Mouse (Mus musculus): ENCODE data around the gene Cplx3. TPM values are rescaled to one million over a fixed set of nuclear protein-coding genes. Genes with fewer than 3 reads are reported as not detected.

The Cplx3 gene
- polyA plus RNA-seq (2015; fragmentation: Nextera tagmentation; extraction: Ambion mirVana): 0.59 and 0.94 TPM in 2 replicates

GRCm38 (mm10) chr9:57606139-57606851 is at the start of gene Cplx3:
Cplx3 (minus strand) TSS chr9:57606281.

GRCm38 (mm10) chr9:57653283-57653682 is 47.2 kb upstream of the Cplx3 start, which contains the start of gene Csk:
Csk (minus strand) TSS chr9:57653631.

GRCm38 (mm10) chr9:57620674-57621073 is 14.6 kb upstream of the Cplx3 start, which contains the start of gene Lman1l:
Lman1l (minus strand) TSS chr9:57620774.

GRCm38 (mm10) chr9:57589224-57590126 is 16.6 kb downstream of the Cplx3 start, which contains the start of gene Ulk3:
Ulk3 (plus strand) TSS chr9:57589452.

GRCm38 (mm10) chr9:57560861-57561710 is 45.0 kb downstream of the Cplx3 start, which contains the start of gene Scamp2:
Scamp2 (plus strand) TSS chr9:57560943.

GRCm38 (mm10) chr9:57552139-57552887 is 53.8 kb downstream of the Cplx3 start, which contains the start of gene Mpi:
Mpi (minus strand) TSS chr9:57552763.

Other genes with a start within 250 kb of the Cplx3 start
- gene Ppcdc, start 166.2 kb downstream of the Cplx3 start, polyA plus RNA-seq (2015; fragmentation: Nextera tagmentation; extraction: Ambion mirVana): 15.5 and 18.3 TPM in 2 replicates
- 100 and 108 TPM in 2 replicates for gene Scamp5, start 138.2 kb downstream of the Cplx3 start, polyA plus RNA-seq (2015; fragmentation: Nextera tagmentation; extraction: Ambion mirVana)
- 22.8 and 26.6 TPM in 2 replicates for gene Rpp25, start 102.3 kb downstream of the Cplx3 start, polyA plus RNA-seq (2015; fragmentation: Nextera tagmentation; extraction: Ambion mirVana)
- 1,289 and 1,490 TPM in 2 replicates for gene Cox5a, start 85.0 kb downstream of the Cplx3 start, polyA plus RNA-seq (2015; fragmentation: Nextera tagmentation; extraction: Ambion mirVana)
- 24.1 and 24.6 TPM in 2 replicates for gene Fam219b, start 68.8 kb downstream of the Cplx3 start, polyA plus RNA-seq (2015; fragmentation: Nextera tagmentation; extraction: Ambion mirVana)
- gene Mpi, start 53.5 kb downstream of the Cplx3 start, polyA plus RNA-seq (2015; fragmentation: Nextera tagmentation; extraction: Ambion mirVana): 71.2 and 77.8 TPM in 2 replicates
- 47.7 and 49.0 TPM in 2 replicates for gene Scamp2, start 45.3 kb downstream of the Cplx3 start, polyA plus RNA-seq (2015; fragmentation: Nextera tagmentation; extraction: Ambion mirVana)
- 20.2 and 24.8 TPM in 2 replicates for gene Ulk3, start 16.8 kb downstream of the Cplx3 start, polyA plus RNA-seq (2015; fragmentation: Nextera tagmentation; extraction: Ambion mirVana)
- not detected in 2 replicates for gene Lman1l, start 14.5 kb upstream of the Cplx3 start, polyA plus RNA-seq (2015; fragmentation: Nextera tagmentation; extraction: Ambion mirVana)
- gene Csk, start 47.4 kb upstream of the Cplx3 start, polyA plus RNA-seq (2015; fragmentation: Nextera tagmentation; extraction: Ambion mirVana): 43.9 and 50.5 TPM in 2 replicates
- gene Cyp1a2, start 77.4 kb upstream of the Cplx3 start, polyA plus RNA-seq (2015; fragmentation: Nextera tagmentation; extraction: Ambion mirVana): not detected in 2 replicates
- 0.14 and 0.21 TPM in 2 replicates for gene Cyp1a1, start 81.6 kb upstream of the Cplx3 start, polyA plus RNA-seq (2015; fragmentation: Nextera tagmentation; extraction: Ambion mirVana)
- 20.3 and 23.6 TPM in 2 replicates for gene Edc3, start 102.3 kb upstream of the Cplx3 start, polyA plus RNA-seq (2015; fragmentation: Nextera tagmentation; extraction: Ambion mirVana)
- gene Clk3, start 159.6 kb upstream of the Cplx3 start, polyA plus RNA-seq (2015; fragmentation: Nextera tagmentation; extraction: Ambion mirVana): 47.6 and 52.7 TPM in 2 replicates
- 4.0 and 4.1 TPM in 2 replicates for gene Arid3b, start 230.5 kb upstream of the Cplx3 start, polyA plus RNA-seq (2015; fragmentation: Nextera tagmentation; extraction: Ambion mirVana)

Data from neural tube, postnatal 0 days (tissue).